Mouse (Mus musculus) heart, postnatal 0 days (tissue): Measurements from ENCODE around the gene Trpv4.

ENCODE experiments used
- CTCF ChIP-seq: IDR thresholded peaks from 2 replicates; pipeline ENCODE4 v1.5.1; 2016; ENCODE audit warnings: antibody characterized with exemption, control low read depth, low read depth
- EP300 ChIP-seq: IDR thresholded peaks from 2 replicates; pipeline ENCODE4 v1.6.1; 2016; ENCODE audit warnings: antibody characterized with exemption, low read depth

DNA sequence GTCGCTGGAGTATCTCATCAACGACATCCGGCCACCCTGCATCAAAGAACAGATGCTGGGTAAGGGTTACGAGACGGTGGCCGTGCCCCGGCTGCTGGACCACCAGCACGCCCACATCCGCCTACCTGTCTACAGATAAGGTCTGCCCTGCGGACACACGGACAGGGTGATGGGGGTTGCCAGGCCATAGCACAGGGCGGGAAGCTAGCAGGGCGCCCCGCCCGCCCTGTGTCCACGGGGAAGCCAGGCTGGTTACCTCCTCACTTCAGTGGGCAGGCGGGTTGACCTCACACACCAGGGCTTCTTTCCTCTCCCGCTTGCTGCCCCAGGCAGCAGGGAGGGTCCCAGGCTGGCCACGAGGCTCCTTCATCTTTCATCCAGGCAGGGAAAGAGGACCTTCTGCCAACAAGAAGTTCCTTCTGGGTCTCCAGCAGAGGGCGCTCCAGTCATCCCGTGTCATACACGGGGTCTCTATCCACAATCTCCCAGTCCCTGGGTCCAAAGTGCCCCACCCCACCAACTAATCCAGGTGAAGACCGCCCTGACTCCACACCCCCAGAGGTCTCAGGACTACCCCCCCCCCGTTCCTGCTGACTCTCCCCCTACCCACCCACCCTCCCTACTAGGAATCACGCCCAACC lies 46.1 kb downstream of the Trpv4 start:
- TF ChIP-seq CTCF (peak; percentile 40), EP300 (no peak)
